Mouse (Mus musculus) olfactory bulb, adult 2 months (tissue): ENCODE results near the gene Klf13.

Experiments
- CTCF ChIP-seq: fragments of 200-500 bp; IDR thresholded peaks from 2 replicates; pipeline ENCODE4 v1.5.1; 2012; ENCODE audit warnings: low read depth, mild to moderate bottlenecking, low read length, moderate library complexity; ENCODE audit not compliant: insufficient read depth
- POLR2A ChIP-seq: fragments of 200-500 bp; IDR thresholded peaks from 2 replicates; pipeline ENCODE4 v1.6.1; 2012; ENCODE audit warnings: mild to moderate bottlenecking, low read depth, low read length, moderate library complexity; ENCODE audit not compliant: insufficient read depth

DNA sequence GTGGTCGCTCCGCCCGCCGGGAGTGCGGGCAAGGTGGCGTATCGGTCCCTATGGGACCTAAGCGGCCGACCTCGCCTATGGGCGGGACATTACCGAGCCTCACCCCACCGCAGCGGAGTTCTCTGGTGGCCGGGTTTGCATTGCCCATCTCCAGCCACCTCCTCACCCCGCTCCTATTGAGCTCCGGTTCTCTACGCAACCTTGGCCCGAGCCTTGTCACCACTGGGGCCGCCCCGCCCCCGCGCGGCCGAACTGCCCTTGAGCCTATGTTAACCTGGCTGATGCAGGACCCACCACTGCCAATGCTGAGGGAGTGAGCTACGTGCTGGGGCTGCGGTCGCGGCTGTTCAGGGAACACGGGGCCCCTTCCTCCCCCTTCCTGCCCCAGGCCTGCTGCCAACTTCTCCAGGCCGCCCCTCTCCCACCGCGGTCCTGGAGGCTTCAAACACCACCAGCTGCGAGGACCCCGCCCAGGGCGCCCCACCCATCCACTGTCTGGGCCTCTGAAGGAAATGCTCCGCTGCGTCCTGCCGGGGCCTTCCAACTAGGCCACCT lies 759 bp upstream of the Klf13 start:
- no peak for TF ChIP-seq POLR2A
- TF ChIP-seq CTCF, result no peak
